Mouse (Mus musculus): Measurements from ENCODE around the gene Tbc1d5. TPM values are rescaled to one million over a fixed set of nuclear protein-coding genes. Genes with fewer than 3 reads are reported as not detected.

Tbc1d5 gene
- polyA plus RNA-seq, 1 experiment from 2014 or later: 6.1 TPM

- H3K4me2 ChIP-seq (ENCODE audit: low read length): no peak overlapping the region
- no peaks in the 10 kb centered on the region for H3K9me3 ChIP-seq (replicated peaks; ENCODE audit: low read length)
- H3K4me3 ChIP-seq (replicated peaks; ENCODE audit: low read depth, low read length): no peak overlapping the region
- no peak overlapping the region for H3K27ac ChIP-seq
- no peaks in the 10 kb centered on the region for H3K36me3 ChIP-seq (ENCODE audit: insufficient read depth, low read length)
- TF ChIP-seq CTCF (IDR thresholded peaks at IDR 0.05; ENCODE audit: low read depth): no peak
- no peaks in the 10 kb centered on the region for H3K27me3 ChIP-seq (ENCODE audit: insufficient read depth, low read length)
- H3K9ac ChIP-seq (ENCODE audit: low read depth, low read length): no peak overlapping the region
- no peak for ATAC-seq (replicated peaks; ENCODE audit: low FRiP score, low read depth)
- no peak for DNase-seq (ENCODE audit: low spot score)
- WGBS: 80% methylated on average over 5 of the region's 5 CpGs
- no peaks in the 10 kb centered on the region for H3K4me1 ChIP-seq (replicated peaks; ENCODE audit: insufficient read depth, low read length)
These were observed 302.7 kb downstream of the Tbc1d5 start for GRCm38 (mm10) chr17:50876451-50876850.

GRCm38 (mm10) chr17:50874067-50874466, 305.1 kb downstream of the Tbc1d5 start:
- no peak overlapping the region for H3K27ac ChIP-seq
- no peak for ATAC-seq (replicated peaks; ENCODE audit: low FRiP score, low read depth)
- peak; percentile 36; the same call in 1 of the 2 replicates for TF ChIP-seq CTCF (IDR thresholded peaks at IDR 0.05; ENCODE audit: low read depth)
- H3K9me3 ChIP-seq (replicated peaks; ENCODE audit: low read length): no peaks in the 10 kb centered on the region
- no peaks in the 10 kb centered on the region for H3K36me3 ChIP-seq (ENCODE audit: insufficient read depth, low read length)
- H3K27me3 ChIP-seq (ENCODE audit: insufficient read depth, low read length): no peaks in the 10 kb centered on the region
- no peaks in the 10 kb centered on the region for H3K4me1 ChIP-seq (replicated peaks; ENCODE audit: insufficient read depth, low read length)
- no peak overlapping the region for H3K4me2 ChIP-seq (ENCODE audit: low read length)
- DNase-seq (ENCODE audit: low spot score): no peak
- 78% methylated on average over 7 of the region's 7 CpGs for WGBS
- H3K4me3 ChIP-seq (replicated peaks; ENCODE audit: low read depth, low read length): no peak overlapping the region
- H3K9ac ChIP-seq (ENCODE audit: low read depth, low read length): no peak overlapping the region

- TF ChIP-seq CTCF (IDR thresholded peaks at IDR 0.05; ENCODE audit: low read depth): no peak
- no peak overlapping the region for H3K4me3 ChIP-seq (replicated peaks; ENCODE audit: low read depth, low read length)
- ATAC-seq (replicated peaks; ENCODE audit: low FRiP score, low read depth) (no peak), DNase-seq (ENCODE audit: low spot score) (no peak)
- no peak overlapping the region for H3K9ac ChIP-seq (ENCODE audit: low read depth, low read length)
- H3K4me2 ChIP-seq (ENCODE audit: low read length): no peak overlapping the region
- WGBS: 83% methylated on average over 4 of the region's 4 CpGs
- no peaks in the 10 kb centered on the region for H3K27me3 ChIP-seq (ENCODE audit: insufficient read depth, low read length)
- H3K36me3 ChIP-seq (ENCODE audit: insufficient read depth, low read length): no peaks in the 10 kb centered on the region
- H3K27ac ChIP-seq: no peak overlapping the region
- H3K4me1 ChIP-seq (replicated peaks; ENCODE audit: insufficient read depth, low read length): no peaks in the 10 kb centered on the region
- H3K9me3 ChIP-seq (replicated peaks; ENCODE audit: low read length): no peaks in the 10 kb centered on the region
These were observed 306.6 kb downstream of the Tbc1d5 start for GRCm38 (mm10) chr17:50872600-50872999.

GRCm38 (mm10) chr17:50867297-50867696, 311.9 kb downstream of the Tbc1d5 start:
- WGBS: 88% methylated on average over 3 of the region's 3 CpGs
- DNase-seq (ENCODE audit: low spot score): no peak
- Histone ChIP-seq H3K4me1 (replicated peaks; ENCODE audit: insufficient read depth, low read length) (no peaks in the 10 kb centered on the region), H3K36me3 (ENCODE audit: insufficient read depth, low read length) (no peaks in the 10 kb centered on the region), H3K4me2 (ENCODE audit: low read length) (no peak overlapping the region), H3K9ac (ENCODE audit: low read depth, low read length) (no peak overlapping the region), H3K27me3 (ENCODE audit: insufficient read depth, low read length) (no peaks in the 10 kb centered on the region), H3K4me3 (replicated peaks; ENCODE audit: low read depth, low read length) (no peak overlapping the region), H3K9me3 (replicated peaks; ENCODE audit: low read length) (no peaks in the 10 kb centered on the region), H3K27ac (no peak overlapping the region)
- TF ChIP-seq CTCF (IDR thresholded peaks at IDR 0.05; ENCODE audit: low read depth): no peak
- no peak for ATAC-seq (replicated peaks; ENCODE audit: low FRiP score, low read depth)

GRCm38 (mm10) chr17:50864781-50865180, 314.4 kb downstream of the Tbc1d5 start:
- H3K9me3 ChIP-seq (replicated peaks; ENCODE audit: low read length): no peaks in the 10 kb centered on the region
- H3K4me3 ChIP-seq (replicated peaks; ENCODE audit: low read depth, low read length): no peak overlapping the region
- no peak for TF ChIP-seq CTCF (IDR thresholded peaks at IDR 0.05; ENCODE audit: low read depth)
- no peak overlapping the region for H3K27ac ChIP-seq
- WGBS: 86% methylated on average over 1 of the region's 1 CpGs
- H3K4me2 ChIP-seq (ENCODE audit: low read length): no peak overlapping the region
- no peak overlapping the region for H3K9ac ChIP-seq (ENCODE audit: low read depth, low read length)
- no peaks in the 10 kb centered on the region for H3K36me3 ChIP-seq (ENCODE audit: insufficient read depth, low read length)
- no peak for DNase-seq (ENCODE audit: low spot score)
- ATAC-seq (replicated peaks; ENCODE audit: low FRiP score, low read depth): no peak
- H3K4me1 ChIP-seq (replicated peaks; ENCODE audit: insufficient read depth, low read length): no peaks in the 10 kb centered on the region
- H3K27me3 ChIP-seq (ENCODE audit: insufficient read depth, low read length): no peaks in the 10 kb centered on the region

- WGBS: 19% methylated on average over 3 of the region's 3 CpGs
- no peak overlapping the region for H3K4me3 ChIP-seq (replicated peaks; ENCODE audit: low read depth, low read length)
- no peak overlapping the region for H3K9ac ChIP-seq (ENCODE audit: low read depth, low read length)
- ATAC-seq (replicated peaks; ENCODE audit: low FRiP score, low read depth) (no peak), DNase-seq (ENCODE audit: low spot score) (peak; percentile 6)
- no peaks in the 10 kb centered on the region for H3K4me1 ChIP-seq (replicated peaks; ENCODE audit: insufficient read depth, low read length)
- no peak overlapping the region for H3K27ac ChIP-seq
- no peaks in the 10 kb centered on the region for H3K27me3 ChIP-seq (ENCODE audit: insufficient read depth, low read length)
- TF ChIP-seq CTCF (IDR thresholded peaks at IDR 0.05; ENCODE audit: low read depth): no peak
- H3K36me3 ChIP-seq (ENCODE audit: insufficient read depth, low read length): no peaks in the 10 kb centered on the region
- no peaks in the 10 kb centered on the region for H3K9me3 ChIP-seq (replicated peaks; ENCODE audit: low read length)
- no peak overlapping the region for H3K4me2 ChIP-seq (ENCODE audit: low read length)
These were observed 325.9 kb downstream of the Tbc1d5 start for GRCm38 (mm10) chr17:50853220-50853619.

GRCm38 (mm10) chr17:50851382-50851781, 327.8 kb downstream of the Tbc1d5 start:
- Histone ChIP-seq H3K27ac (no peak overlapping the region), H3K4me3 (replicated peaks; ENCODE audit: low read depth, low read length) (no peak overlapping the region), H3K4me1 (replicated peaks; ENCODE audit: insufficient read depth, low read length) (no peaks in the 10 kb centered on the region), H3K4me2 (ENCODE audit: low read length) (no peak overlapping the region), H3K9ac (ENCODE audit: low read depth, low read length) (no peak overlapping the region), H3K9me3 (replicated peaks; ENCODE audit: low read length) (no peaks in the 10 kb centered on the region), H3K36me3 (ENCODE audit: insufficient read depth, low read length) (no peaks in the 10 kb centered on the region), H3K27me3 (ENCODE audit: insufficient read depth, low read length) (no peaks in the 10 kb centered on the region)
- no peak for DNase-seq (ENCODE audit: low spot score)
- TF ChIP-seq CTCF (IDR thresholded peaks at IDR 0.05; ENCODE audit: low read depth): no peak
- 96% methylated on average over 1 of the region's 1 CpGs for WGBS
- ATAC-seq (replicated peaks; ENCODE audit: low FRiP score, low read depth): no peak
